Comparison of ENCODE assay signal across 17 mouse cellular contexts in genomic region chr17:28829120-28829519, GRCm38 (mm10). TPM values are rescaled to one million over a fixed set of nuclear protein-coding genes. Genes with fewer than 3 reads are reported as not detected.
DNase-seq lines count a peak whose midpoint lies in the region; ATAC-seq and TF ChIP-seq lines count a peak whose summit lies in the region.
"Had no signal": no experiment of that assay in that cellular context is flagged by ENCODE, and none has a peak within 500 bp of the region (broad histone marks: within the 10 kb centered on the region; RNA-seq: fewer than 3 reads in every experiment).

No protein-coding gene starts in this region.

- peak overlapping the region; percentile 22 for H3K4me2 ChIP-seq in heart, embryonic 12.5 days
- H3K4me2 ChIP-seq in intestine, embryonic 16.5 days (ENCODE audit: low read depth, low read length), result no peak overlapping the region
- H3K4me2 ChIP-seq: forebrain, embryonic 15.5 days had no signal

- peaks cover 94% of the 10 kb centered on the region for H3K36me3 ChIP-seq in heart, embryonic 12.5 days
- peaks cover 23% of the 10 kb centered on the region for H3K36me3 ChIP-seq in intestine, embryonic 16.5 days (ENCODE audit: control insufficient read depth, insufficient read depth, low read length)

- peaks cover 56% of the 10 kb centered on the region for H3K4me1 ChIP-seq in heart, embryonic 12.5 days (replicated peaks)
- H3K4me1 ChIP-seq in bone marrow, adult 2 months (ENCODE audit: control insufficient read depth, insufficient read depth, low read length), result peaks cover 3% of the 10 kb centered on the region; the same call in 1 of the 2 replicates
- peaks cover 18% of the 10 kb centered on the region for H3K4me1 ChIP-seq in intestine, embryonic 16.5 days (ENCODE audit: control insufficient read depth, insufficient read depth, low read length)
- H3K4me1 ChIP-seq: forebrain, embryonic 15.5 days had no signal

- intact Hi-C loops in left cerebral cortex, postnatal 10 days (cut with DNase I), result loop anchor here (5.0 kb wide), 1 partner anchor 43 kb away; no protein-coding TSS in a partner anchor

- H3K9me3 ChIP-seq in heart, embryonic 12.5 days (replicated peaks), result no peaks in the 10 kb centered on the region
- H3K9me3 ChIP-seq in intestine, embryonic 16.5 days (ENCODE audit: control insufficient read depth, low read length), result no peaks in the 10 kb centered on the region
- H3K9me3 ChIP-seq: forebrain, embryonic 15.5 days had no signal

- H3K27me3 ChIP-seq in heart, embryonic 12.5 days (replicated peaks), result no peaks in the 10 kb centered on the region
- no peaks in the 10 kb centered on the region for H3K27me3 ChIP-seq in intestine, embryonic 16.5 days (replicated peaks; ENCODE audit: control insufficient read depth, insufficient read depth, low read length)
- H3K27me3 ChIP-seq: forebrain, embryonic 15.5 days had no signal

- no peak overlapping the region for H3K9ac ChIP-seq in heart, embryonic 12.5 days
- H3K9ac ChIP-seq in intestine, embryonic 16.5 days (ENCODE audit: low read depth, low read length), result no peak overlapping the region
- H3K9ac ChIP-seq: forebrain, embryonic 15.5 days had no signal

- ATAC-seq in heart, embryonic 12.5 days (ENCODE audit: insufficient number of reproducible peaks, low FRiP score), result peak; percentile 83
- ATAC-seq in intestine, embryonic 16.5 days, result peak; percentile 31; the same call in 1 of the 2 replicates
- ATAC-seq: forebrain, embryonic 15.5 days; lung, postnatal 0 days; midbrain, embryonic 16.5 days had no signal

- TF ChIP-seq CTCF in bone marrow, adult 2 months (IDR thresholded peaks at IDR 0.05; ENCODE audit: control insufficient read depth, insufficient read depth, low read length), result no peak

- TF ChIP-seq POLR2A in bone marrow, adult 2 months (IDR thresholded peaks at IDR 0.05; ENCODE audit: borderline replicate concordance, control insufficient read depth, low read depth, low read length), result no peak

- no peak for DNase-seq in heart, adult 9 months (ENCODE audit: low spot score in 2 of 2)
- peak; percentile 21 for DNase-seq in mesoderm, embryonic 11.5 days (ENCODE audit: low read depth, low spot score)
- no peak for DNase-seq in left cerebral cortex, postnatal 10 days (ENCODE audit: extremely low spot score in 1 of 2, low spot score in 2 of 2)
- no peak for DNase-seq in adrenal gland, postnatal 14 days
- DNase-seq in cerebellum, adult 9-10 months, result no peak
- DNase-seq: cerebellum, adult 11 months; gastrocnemius, postnatal 10 days; heart, postnatal 10 days; kidney, adult 11 months had no signal

- no peak overlapping the region for H3K4me3 ChIP-seq in heart, embryonic 12.5 days
- H3K4me3 ChIP-seq in bone marrow, adult 2 months (replicated peaks; ENCODE audit: control insufficient read depth, low read depth, low read length), result peak overlapping the region; percentile 31
- no peak overlapping the region for H3K4me3 ChIP-seq in intestine, embryonic 16.5 days (ENCODE audit: low read length)
- H3K4me3 ChIP-seq: forebrain, embryonic 15.5 days had no signal

- peak overlapping the region; percentile 45 for H3K27ac ChIP-seq in heart, embryonic 12.5 days (ENCODE audit: poor library complexity, severe bottlenecking)
- H3K27ac ChIP-seq in bone marrow, adult 2 months (ENCODE audit: control insufficient read depth, insufficient read depth, low read depth, low read length, poor library complexity), result peak overlapping the region; percentile 87
- H3K27ac ChIP-seq in intestine, embryonic 16.5 days (ENCODE audit: low read length), result no peak overlapping the region
- H3K27ac ChIP-seq: forebrain, embryonic 15.5 days had no signal

- 41% methylated on average over 14 of the region's 14 CpGs for WGBS in heart, embryonic 12.5 days
- WGBS in bone marrow, adult 2 months, result 67% methylated on average over 14 of the region's 14 CpGs
- WGBS in intestine, embryonic 16.5 days, result 84% methylated on average over 14 of the region's 14 CpGs

RNA-seq across cellular contexts. Expression of gene Brpf3, which starts 28.2 kb away (rescaled TPM):
- 13.2 and 15.4 TPM in 2 replicates for polyA plus RNA-seq in heart, embryonic 12.5 days (2016; fragmentation: Nextera tagmentation; extraction: Ambion mirVana)
- polyA plus RNA-seq in bone marrow, adult 2 months (2011; ENCODE audit: insufficient read depth, insufficient read length, low replicate concordance, missing spikeins), result 117 and 133 TPM in 2 replicates
- polyA plus RNA-seq in intestine, embryonic 16.5 days (2015; fragmentation: Nextera tagmentation; extraction: Ambion mirVana), result 16.6 and 21.4 TPM in 2 replicates
- total RNA-seq in left cerebral cortex, postnatal 10 days (2021), result 10 to 100 TPM; 44.5 to 55.7 TPM
- total RNA-seq in adrenal gland, postnatal 14 days (2021), result 62.6 and 64.5 TPM in 2 replicates

RNA-seq across cellular contexts. Expression of gene Pnpla1, which starts 29.1 kb away (rescaled TPM):
- polyA plus RNA-seq in heart, embryonic 12.5 days (2016; fragmentation: Nextera tagmentation; extraction: Ambion mirVana), result 0.05 TPM in 1 of 2 replicates, not detected in the other
- 0.67 TPM in 1 of 2 replicates, not detected in the other for polyA plus RNA-seq in bone marrow, adult 2 months (2011; ENCODE audit: insufficient read depth, insufficient read length, low replicate concordance, missing spikeins)
- 1.7 and 1.9 TPM in 2 replicates for polyA plus RNA-seq in intestine, embryonic 16.5 days (2015; fragmentation: Nextera tagmentation; extraction: Ambion mirVana)
- total RNA-seq in left cerebral cortex, postnatal 10 days (2021), result under 1 TPM; 0.53 to 0.60 TPM
- total RNA-seq in adrenal gland, postnatal 14 days (2021), result 0.15 TPM in 1 of 2 replicates, not detected in the other
- total RNA-seq: gastrocnemius, postnatal 10 days; heart, postnatal 10 days had no signal
- polyA plus RNA-seq: C2C12; embryonic facial prominence, embryonic 11.5 days; forebrain, embryonic 15.5 days; midbrain, embryonic 16.5 days had no signal
